Mouse (Mus musculus): ENCODE data around the gene Ubr1.

DNA sequence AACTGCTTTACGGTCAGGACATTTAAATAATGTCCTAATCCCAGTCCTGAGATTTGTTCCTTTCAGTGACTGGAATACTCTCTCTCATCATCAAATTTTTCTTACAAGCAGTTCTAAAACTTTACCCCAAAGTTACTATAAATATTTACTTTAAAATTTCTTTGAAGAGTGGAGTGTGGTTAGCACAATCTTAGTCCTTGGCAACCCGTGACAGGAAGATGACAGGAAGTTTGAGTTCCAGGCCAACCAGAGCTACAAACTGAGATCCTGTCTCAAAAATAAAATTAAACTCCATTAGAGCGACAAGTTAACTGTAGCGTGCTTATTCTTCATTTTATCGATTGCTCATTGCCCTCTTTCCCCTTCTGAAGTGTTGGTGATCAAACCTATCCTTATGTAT, 82.9 kb downstream of the Ubr1 start:
- TF ChIP-seq CTCF (IDR thresholded peaks at IDR 0.05; ENCODE audit: control insufficient read depth, insufficient read depth, insufficient replicate concordance, low read depth, low read length): no peak
- no peak for TF ChIP-seq POLR2A (IDR thresholded peaks at IDR 0.05; ENCODE audit: control insufficient read depth, low read depth, low read length)
